Mouse (Mus musculus) thymus, postnatal 0 days (tissue): ENCODE data around the gene Phospho1. TPM values are rescaled to one million over a fixed set of nuclear protein-coding genes. Genes with fewer than 3 reads are reported as not detected.
"Not testable (repeated sequence)": the region's sequence is repeated elsewhere in the genome, so short reads cannot be mapped to it uniquely, and the experiment has no call there.

ENCODE experiments used
- DNase-seq: peaks from one replicate; pipeline ENCODE4 v3.0.0-alpha.2; 2015; ENCODE audit warnings: low spot score
- polyA plus RNA-seq: library from polyadenylated mRNA; unstranded; fragments of >200 nt; fragmentation: Nextera tagmentation; extraction: Ambion mirVana; gene quantifications from 2 replicates; pipeline ENCODE4 v1.2.1, GENCODE M21; 2015

The Phospho1 gene
- polyA plus RNA-seq, 1 experiment from 2014 or later, result 0.36 TPM

- peak; percentile 99 for DNase-seq
Measured at GRCm38 (mm10) chr11:95858528-95859467, 34.5 kb downstream of the Phospho1 start.

GRCm38 (mm10) chr11:95859468-95859855 is 35.2 kb downstream of the Phospho1 start:
- DNase-seq, result peak; percentile 76

GRCm38 (mm10) chr11:95860071-95860490 is 35.8 kb downstream of the Phospho1 start:
- DNase-seq, result no peak

DNA sequence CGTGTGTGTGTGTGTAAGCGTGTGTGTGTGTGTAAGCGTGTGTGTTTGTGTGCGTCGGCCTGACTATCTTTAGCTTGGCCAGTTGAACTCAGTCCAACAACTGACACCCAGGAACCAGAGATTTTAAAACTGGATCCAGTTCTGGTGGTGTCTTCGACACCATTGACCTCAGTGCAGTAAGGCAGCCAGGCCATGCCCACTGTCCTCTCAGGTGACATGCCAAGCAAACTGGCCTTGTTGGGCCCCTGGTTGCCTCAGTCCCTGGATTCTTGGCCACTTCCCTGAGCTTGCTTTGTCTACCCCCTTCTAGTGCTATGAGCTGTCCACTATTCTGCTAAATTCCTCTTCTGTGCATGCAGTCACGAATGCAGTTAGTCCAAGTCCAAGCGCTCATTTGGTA is 37.1 kb downstream of the Phospho1 start:
- no peak for DNase-seq

DNA sequence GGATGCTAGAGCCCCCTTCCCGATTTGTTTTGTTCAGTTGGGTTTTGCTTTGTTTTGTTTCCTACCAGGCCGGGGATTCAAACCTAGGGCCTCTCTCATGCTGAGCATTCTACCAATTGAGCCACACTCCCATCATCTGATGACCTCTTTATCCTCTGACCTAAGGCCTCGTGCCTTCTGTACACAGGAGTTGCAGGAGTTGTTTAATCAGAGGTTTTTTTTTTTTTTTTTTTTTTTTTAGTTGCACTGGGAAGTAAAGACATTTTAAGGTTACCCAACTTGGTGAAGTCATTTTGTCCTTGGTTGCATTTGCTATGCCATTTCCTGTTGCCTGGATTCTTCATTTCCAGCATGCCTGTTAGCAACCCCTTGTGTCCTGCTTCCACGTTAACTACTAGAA is 45.1 kb downstream of the Phospho1 start:
- no peak for DNase-seq

DNA sequence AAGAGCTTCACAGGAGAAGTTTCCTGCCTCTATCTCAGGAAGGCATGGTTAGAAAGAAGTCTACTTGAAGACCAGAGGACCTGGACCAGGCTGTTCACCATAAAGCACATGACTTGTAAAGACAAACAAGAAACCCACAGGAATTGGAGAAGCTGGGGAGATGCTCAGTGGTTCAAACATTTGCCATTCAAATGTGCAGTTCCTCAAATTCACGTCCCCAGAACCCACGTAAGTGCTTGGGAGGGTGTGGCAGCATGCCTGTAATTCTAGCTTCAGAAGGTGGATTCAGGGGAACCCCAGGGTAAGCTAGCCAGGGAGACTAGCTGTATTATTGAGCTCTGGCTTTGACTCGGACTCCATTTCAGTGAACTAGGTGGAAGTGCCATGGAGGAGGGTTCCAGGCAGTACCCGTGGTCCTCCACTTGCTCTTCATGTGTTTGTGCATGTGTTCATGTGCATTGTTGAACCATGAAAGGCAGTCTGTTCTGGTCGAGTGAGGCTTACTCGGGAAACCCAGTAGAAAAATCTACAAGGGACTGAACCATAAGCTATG is 45.7 kb downstream of the Phospho1 start:
- DNase-seq, result no peak

GRCm38 (mm10) chr11:95875804-95876203 is 51.5 kb downstream of the Phospho1 start:
- peak; percentile 40 for DNase-seq

- peak; percentile 69 for DNase-seq
Measured at GRCm38 (mm10) chr11:95876296-95876695, 52.0 kb downstream of the Phospho1 start.

GRCm38 (mm10) chr11:95879861-95880260 is 55.6 kb downstream of the Phospho1 start:
- DNase-seq, result not testable (repeated sequence)

Other genes starting within 250 kb of the Phospho1 start
- gene Ngfr, start 236.8 kb upstream of the Phospho1 start, polyA plus RNA-seq, result 1.1 and 1.2 TPM in 2 replicates
- gene Phb, start 157.5 kb upstream of the Phospho1 start, polyA plus RNA-seq, result 175 and 194 TPM in 2 replicates
- gene Zfp652, start 111.8 kb upstream of the Phospho1 start, polyA plus RNA-seq, result 11.9 and 14.9 TPM in 2 replicates
- 0.36 and 1.0 TPM in 2 replicates for gene B130006D01Rik, start 100.9 kb upstream of the Phospho1 start, polyA plus RNA-seq
- 92.9 and 111 TPM in 2 replicates for gene Gngt2, start 12.7 kb downstream of the Phospho1 start, polyA plus RNA-seq
- gene Abi3, start 18.0 kb downstream of the Phospho1 start, polyA plus RNA-seq, result 181 and 185 TPM in 2 replicates
- gene B4galnt2, start 90.4 kb downstream of the Phospho1 start, polyA plus RNA-seq, result 1.1 and 1.2 TPM in 2 replicates
- 1.3 and 1.5 TPM in 2 replicates for gene Igf2bp1, start 181.4 kb downstream of the Phospho1 start, polyA plus RNA-seq
- gene Gip, start 200.0 kb downstream of the Phospho1 start, polyA plus RNA-seq, result 3.1 and 3.8 TPM in 2 replicates
- gene Snf8, start 210.4 kb downstream of the Phospho1 start, polyA plus RNA-seq, result 128 and 144 TPM in 2 replicates
- 27.1 and 28.4 TPM in 2 replicates for gene Ube2z, start 240.9 kb downstream of the Phospho1 start, polyA plus RNA-seq